Mouse (Mus musculus): ENCODE results near the gene Dnajc11.

The Dnajc11 gene

DNA sequence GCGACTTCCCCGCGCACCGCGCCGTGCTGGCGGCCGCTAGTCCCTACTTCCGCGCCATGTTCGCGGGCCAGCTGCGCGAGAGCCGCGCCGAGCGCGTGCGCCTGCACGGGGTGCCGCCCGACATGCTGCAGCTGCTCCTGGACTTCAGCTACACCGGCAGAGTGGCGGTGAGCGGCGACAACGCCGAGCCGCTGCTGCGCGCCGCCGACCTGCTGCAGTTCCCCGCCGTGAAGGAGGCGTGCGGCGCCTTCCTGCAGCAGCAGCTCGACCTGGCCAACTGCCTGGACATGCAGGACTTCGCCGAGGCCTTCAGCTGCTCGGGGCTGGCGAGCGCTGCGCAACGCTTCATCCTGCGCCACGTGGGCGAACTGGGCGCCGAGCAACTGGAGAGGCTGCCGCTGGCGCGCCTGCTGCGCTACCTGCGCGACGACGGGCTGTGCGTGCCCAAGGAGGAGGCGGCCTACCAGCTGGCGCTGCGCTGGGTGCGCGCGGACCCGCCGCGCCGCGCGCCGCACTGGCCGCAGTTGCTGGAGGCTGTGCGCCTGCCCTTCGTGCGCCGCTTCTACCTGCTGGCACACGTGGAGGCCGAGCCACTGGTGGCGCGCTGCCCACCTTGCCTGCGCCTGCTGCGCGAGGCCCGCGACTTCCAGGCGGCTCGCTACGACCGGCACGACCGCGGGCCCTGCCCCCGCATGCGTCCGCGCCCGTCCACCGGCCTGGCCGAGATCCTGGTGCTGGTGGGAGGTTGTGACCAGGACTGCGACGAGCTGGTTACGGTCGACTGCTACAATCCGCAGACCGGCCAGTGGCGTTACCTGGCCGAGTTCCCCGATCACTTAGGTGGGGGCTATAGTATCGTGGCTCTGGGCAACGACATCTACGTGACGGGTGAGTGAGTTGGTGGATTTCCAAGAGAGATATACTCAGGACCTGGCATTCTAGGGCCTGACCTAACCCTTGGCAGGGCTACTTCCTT, 75.9 kb downstream of the Dnajc11 start:
- DNase-seq (ENCODE audit: low spot score in 2 of 2): no peak

GRCm38 (mm10) chr4:152010091-152010706, 76.7 kb downstream of the Dnajc11 start:
- peak; percentile 68 to 73 for DNase-seq (ENCODE audit: low spot score in 2 of 2)

DNA sequence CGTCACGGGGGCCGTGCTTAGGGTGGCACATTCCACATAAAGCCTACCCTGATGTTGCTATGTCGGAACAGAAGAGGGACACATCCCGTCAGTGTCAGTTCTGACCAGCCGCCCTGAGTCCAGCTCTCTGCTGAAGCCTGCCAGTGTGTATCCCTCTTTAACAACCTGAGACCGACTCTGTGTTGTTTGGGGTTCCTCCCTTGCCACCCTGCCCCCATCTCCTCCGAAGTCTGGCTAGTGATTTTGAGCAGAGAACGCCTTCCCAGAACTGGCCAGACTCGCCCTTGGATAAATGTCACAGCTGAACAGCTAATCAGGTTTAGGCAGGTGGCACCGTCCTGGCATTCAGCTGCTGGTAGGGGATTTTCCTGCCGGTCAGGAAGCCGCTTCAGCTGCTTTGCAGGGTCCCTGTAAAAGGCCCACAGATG, 77.2 kb downstream of the Dnajc11 start:
- DNase-seq (ENCODE audit: low spot score in 2 of 2): no peak

- DNase-seq (ENCODE audit: low spot score in 2 of 2): peak in 1 of 2 experiments; percentile 24
Measured at GRCm38 (mm10) chr4:152011171-152011760, 77.8 kb downstream of the Dnajc11 start.

- no peak for DNase-seq (ENCODE audit: low spot score in 2 of 2)
Measured at GRCm38 (mm10) chr4:152012109-152012508, 78.6 kb downstream of the Dnajc11 start.

- DNase-seq (ENCODE audit: low spot score in 2 of 2): peak; percentile 73 to 82
Measured at GRCm38 (mm10) chr4:152013036-152013813, 79.7 kb downstream of the Dnajc11 start.

GRCm38 (mm10) chr4:152019073-152019472, 85.6 kb downstream of the Dnajc11 start:
- no peak for DNase-seq (ENCODE audit: low spot score in 2 of 2)

DNA sequence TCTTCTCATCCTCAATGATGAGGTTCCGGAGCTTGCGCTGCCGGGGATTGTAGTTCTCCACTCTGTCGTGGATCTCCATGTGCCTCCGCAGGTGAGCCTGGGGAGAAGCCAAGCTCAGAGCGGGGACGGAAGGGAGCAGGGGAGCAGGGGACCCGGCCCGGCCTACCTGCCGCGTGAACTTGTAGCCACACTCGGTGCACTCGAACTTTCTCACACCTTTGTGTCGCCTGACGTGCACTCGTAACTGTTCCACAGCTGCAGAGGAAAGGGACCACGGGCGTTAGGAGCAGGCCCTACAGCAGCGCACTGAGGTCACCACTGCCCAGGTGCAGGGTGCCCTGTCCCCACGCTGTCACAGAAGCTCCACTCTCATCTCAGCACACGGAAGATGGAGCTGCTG, 86.5 kb downstream of the Dnajc11 start:
- DNase-seq (ENCODE audit: low spot score in 2 of 2): no peak

DNA sequence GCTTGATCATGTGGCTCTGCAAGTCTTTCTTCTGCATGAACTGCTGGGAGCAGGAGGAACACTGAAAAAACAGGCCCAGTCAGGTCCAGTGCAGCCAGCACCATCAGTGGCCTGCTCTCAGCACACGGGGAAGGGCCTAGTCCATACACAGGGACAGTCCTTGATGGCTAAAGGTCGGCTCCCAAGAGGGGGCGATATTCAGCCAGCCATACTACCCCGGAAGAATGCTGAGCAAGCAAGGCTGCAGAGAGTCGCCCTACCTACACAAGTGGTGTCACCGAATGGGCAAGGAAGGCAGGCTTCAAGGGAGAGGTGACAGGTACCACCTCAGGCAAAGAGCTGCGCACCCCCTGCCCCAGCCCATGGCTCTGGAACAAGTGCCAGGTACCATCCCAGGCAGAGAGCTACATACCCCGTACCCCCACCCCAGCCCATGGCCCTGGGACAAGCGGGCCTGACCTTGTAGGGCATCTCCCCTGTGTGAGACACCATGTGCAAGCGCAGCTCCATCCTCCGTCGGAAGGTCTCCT, 88.1 kb downstream of the Dnajc11 start:
- DNase-seq (ENCODE audit: low spot score in 2 of 2): no peak

GRCm38 (mm10) chr4:152022506-152022905, 89.0 kb downstream of the Dnajc11 start:
- no peak for DNase-seq (ENCODE audit: low spot score in 2 of 2)

GRCm38 (mm10) chr4:152024525-152024924, 91.0 kb downstream of the Dnajc11 start:
- no peak for DNase-seq (ENCODE audit: low spot score in 2 of 2)

DNA sequence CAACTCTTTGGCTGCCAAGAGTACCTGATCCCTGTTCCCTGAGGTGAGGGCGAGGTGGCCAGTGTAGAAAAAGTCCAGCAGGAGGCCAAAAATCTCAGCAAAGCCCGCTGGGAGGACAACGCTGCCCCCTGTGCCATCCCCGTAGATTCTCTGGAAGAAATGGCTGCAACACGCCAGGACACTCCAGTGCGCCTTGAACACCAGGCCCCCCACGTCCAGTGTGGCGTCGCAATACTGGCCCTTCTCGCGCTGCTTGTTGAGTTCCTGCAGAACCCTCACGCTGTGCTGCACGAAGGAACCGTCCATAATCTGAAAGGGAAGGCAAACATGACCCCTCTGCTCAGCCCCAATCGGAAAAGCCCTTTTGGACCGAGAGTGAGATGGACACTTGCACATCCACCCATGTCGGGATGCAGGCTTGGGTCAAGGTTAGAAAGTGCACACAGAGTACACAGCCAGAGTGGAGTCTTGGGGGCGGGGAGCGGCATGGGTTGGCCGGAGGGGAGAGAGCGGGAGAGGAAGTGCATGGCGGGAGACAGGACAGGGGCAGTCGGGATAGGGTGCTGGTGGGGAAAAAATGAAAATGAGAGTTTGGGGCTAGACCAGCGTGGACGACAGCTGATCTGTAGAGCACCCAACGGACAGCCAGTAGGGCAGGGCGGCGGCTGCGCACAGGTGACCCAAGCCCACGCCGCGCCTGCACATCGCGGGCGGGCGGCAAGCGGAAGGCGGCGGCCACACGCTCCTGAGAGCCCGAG, 93.4 kb downstream of the Dnajc11 start:
- DNase-seq (ENCODE audit: low spot score in 2 of 2): no peak

- peak; percentile 98 for DNase-seq (ENCODE audit: low spot score in 2 of 2)
Measured at GRCm38 (mm10) chr4:152027524-152027923, 94.0 kb downstream of the Dnajc11 start, which contains the start of gene Zbtb48. Zbtb48 (minus strand) TSS chr4:152027671.

DNA sequence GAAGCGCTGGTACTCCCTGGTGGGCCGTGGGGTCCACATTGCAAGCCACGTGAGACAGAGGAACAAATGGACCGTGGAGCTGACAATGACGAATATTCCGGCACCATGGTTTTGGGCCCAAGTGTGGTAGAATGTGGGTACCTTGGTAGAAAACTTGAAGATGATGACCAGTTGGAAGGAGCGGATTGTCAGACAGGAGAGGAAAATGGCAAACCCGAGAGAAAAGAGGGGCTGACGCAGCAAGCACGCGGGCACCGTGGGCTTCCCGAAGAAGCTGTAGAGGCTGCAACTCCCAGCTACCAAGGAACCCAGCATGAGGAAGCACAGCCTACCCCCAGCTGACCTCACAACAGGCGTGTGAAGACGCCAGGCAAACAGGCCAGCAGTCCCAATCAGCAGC, 95.0 kb downstream of the Dnajc11 start:
- no peak for DNase-seq (ENCODE audit: low spot score in 2 of 2)

DNA sequence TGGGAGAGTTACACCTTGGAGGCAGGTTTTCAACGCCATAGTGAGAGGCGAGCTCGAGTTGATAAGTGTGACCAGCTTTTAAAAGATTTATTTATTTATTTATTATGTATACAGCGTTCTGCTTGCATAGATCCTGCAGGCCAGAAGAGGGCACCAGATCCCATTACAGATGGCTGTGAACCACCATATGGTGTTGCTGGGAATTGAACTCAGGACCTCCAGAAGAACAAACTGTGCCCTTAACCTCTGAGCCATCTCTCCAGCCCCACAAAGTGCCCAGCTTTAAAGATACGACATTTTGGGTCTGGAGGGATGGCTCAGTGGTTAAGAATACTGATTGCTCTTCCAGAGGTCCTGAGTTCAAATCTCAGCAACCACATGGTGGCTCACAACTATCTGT, 95.6 kb downstream of the Dnajc11 start:
- no peak for DNase-seq (ENCODE audit: low spot score in 2 of 2)

DNA sequence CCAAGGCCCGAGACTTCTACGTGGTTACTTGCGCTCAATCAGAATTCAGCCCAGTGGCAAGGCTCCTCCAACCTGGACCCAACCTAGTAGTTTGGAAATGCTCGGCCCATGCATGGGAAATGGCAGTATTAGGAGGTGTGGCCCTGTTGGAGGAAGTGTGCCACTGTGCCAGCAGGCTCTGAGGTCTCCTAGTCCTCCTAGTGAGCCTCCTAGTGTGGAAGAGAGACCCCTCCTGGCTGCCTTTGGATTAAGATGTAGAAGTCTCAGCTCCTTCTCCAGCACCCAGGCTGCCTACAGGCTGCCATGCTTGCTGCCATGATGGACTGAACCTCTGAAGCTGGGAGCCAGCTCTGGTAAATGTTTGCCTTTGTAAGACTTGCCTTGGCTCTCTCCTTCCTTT, 96.5 kb downstream of the Dnajc11 start:
- no peak for DNase-seq (ENCODE audit: low spot score in 2 of 2)

Data from heart, adult 9 months (tissue).